Mouse (Mus musculus): Measurements from ENCODE around the gene Dll1.
A peak's percentile ranks its signal among the peaks of the same experiment; 100 is the strongest.

The Dll1 gene

DNA sequence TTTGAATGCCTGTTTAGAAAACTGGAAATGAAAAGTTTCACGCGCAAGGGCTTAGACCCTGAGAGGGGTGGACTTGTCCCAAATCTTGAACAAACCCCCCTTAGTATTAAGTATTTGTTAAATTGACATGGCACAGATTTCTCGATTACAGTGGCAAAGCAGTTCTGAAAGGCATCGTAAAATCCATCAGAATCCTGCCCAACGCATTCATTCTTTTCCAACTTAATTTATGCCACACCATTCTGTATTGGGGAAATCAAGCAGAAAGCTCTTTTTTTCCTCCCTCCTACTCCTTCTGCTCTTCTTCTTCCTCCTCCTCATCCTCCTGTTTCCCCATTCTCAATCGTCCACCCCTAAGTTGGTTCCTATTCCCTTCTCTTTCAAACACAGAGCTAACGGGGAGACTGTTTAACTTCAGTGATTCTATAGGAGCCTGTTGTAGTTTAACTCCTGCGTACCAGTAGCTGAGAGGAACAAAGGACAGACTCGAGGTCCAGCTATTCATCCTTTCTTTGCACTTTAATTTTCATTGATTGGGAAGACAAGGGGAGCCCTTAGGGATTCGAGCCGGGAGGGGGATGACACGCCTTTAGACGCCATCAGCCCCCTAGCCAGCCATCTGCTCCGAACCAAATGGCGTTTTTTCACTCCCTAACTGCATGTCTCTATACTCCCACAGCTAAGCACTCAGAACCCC, 1.9 kb upstream of the Dll1 start:
- no peak for DNase-seq

GRCm38 (mm10) chr17:15377901-15378300, 1.2 kb upstream of the Dll1 start:
- DNase-seq: peak; percentile 62

- DNase-seq: peak; percentile 89
Observed at GRCm38 (mm10) chr17:15375701-15376493, 775 bp downstream of the Dll1 start.

GRCm38 (mm10) chr17:15375224-15375623, 1.4 kb downstream of the Dll1 start:
- DNase-seq: no peak

DNA sequence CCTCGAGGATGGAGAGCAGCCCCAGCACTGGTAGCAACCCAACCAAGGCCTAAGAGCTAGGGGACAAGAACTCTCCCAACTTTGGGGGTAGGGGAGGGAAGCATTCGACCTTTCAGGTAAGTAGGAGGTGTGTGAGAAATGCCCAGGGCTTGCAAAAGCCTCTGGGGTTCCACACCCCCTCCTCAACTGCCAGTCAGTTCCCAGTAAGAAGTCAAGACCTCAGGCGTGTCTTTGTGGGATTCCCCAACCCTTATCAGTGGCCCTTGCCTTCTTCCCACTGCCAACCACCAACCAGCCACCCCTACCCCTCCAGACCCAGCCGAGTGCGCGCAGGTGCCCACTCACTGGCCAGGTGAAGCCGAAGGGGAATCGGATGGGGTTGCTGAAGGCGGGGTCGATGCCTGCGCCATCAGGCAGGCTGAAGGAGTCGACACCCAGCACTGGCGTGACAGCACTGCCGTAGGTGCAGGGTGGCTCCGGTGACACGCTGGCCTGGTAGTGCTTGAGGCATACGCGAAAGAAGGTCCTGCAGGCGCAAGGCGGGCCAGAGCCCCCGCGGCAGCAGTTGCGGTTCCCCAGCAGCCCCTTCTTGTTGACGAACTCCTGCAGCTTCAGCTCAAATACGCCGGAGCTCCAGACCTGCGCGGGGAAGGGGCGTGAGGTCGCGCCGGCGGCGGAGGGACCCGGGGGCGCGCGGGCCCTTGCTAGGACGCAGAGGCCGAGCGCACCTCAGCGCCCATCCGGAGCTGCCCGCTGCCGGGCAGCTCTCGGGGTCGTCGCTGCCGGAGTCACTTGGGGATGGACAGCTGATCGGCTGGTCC, 2.1 kb downstream of the Dll1 start:
- DNase-seq: peak; percentile 27

GRCm38 (mm10) chr17:15372931-15373652, 3.6 kb downstream of the Dll1 start:
- DNase-seq: peak; percentile 49

GRCm38 (mm10) chr17:15371967-15372835, 4.5 kb downstream of the Dll1 start:
- peak; percentile 43 for DNase-seq

- no peak for DNase-seq
Observed at GRCm38 (mm10) chr17:15370401-15370800, 6.3 kb downstream of the Dll1 start.

DNA sequence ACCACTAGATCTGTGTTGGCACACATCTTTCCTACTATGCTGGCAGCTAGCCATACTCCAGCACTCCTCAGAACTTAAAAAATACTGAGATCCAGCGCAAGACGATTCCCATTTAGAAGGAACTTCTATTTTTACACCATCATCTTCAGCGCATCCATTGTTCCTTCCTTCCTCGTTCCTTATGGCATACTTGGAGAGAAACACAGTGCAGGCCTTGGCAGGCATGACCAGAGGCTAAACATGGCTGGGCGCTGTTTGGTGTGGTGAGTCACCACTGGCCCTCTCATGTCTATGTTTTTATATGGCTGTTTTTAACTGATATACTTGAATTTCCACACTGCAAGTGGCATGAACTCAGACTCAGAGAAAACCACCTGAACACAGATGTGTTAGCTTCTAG, 11.0 kb downstream of the Dll1 start:
- no peak for DNase-seq

- no peak for DNase-seq
Observed at GRCm38 (mm10) chr17:15363656-15364055, 13.0 kb downstream of the Dll1 start.

GRCm38 (mm10) chr17:15357071-15357470, 19.6 kb downstream of the Dll1 start:
- no peak for DNase-seq

- DNase-seq: no peak
Observed at GRCm38 (mm10) chr17:15356526-15356925, 20.1 kb downstream of the Dll1 start.

- DNase-seq: no peak
Observed at GRCm38 (mm10) chr17:15355072-15355471, 21.6 kb downstream of the Dll1 start.

- no peak for DNase-seq
Observed at GRCm38 (mm10) chr17:15354006-15354405, 22.7 kb downstream of the Dll1 start.

GRCm38 (mm10) chr17:15352869-15353610, 23.6 kb downstream of the Dll1 start:
- DNase-seq: no peak

- DNase-seq: no peak
Observed at GRCm38 (mm10) chr17:15350152-15350551, 26.5 kb downstream of the Dll1 start.

GRCm38 (mm10) chr17:15343071-15343822, 33.4 kb downstream of the Dll1 start:
- no peak for DNase-seq

DNA sequence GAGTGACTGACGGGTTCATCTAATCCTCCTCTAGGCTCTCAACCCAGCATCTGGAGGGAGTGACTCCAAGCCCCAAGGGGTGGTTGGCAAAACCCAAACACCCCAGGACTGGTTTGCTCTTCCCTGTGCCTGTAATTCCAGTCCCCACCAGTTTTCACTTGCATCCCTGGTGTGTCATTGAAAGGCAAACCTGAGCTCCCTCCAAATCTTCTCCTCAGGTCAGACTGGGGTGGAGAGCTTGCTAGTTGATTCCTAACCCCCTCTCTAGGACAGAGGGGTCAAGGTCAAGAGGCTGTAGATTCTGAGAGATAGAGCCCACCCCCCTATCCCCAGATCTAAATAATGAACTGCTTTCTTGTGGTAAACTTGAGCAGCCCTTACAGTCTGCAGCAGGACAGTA, 38.8 kb downstream of the Dll1 start:
- no peak for DNase-seq

DNA sequence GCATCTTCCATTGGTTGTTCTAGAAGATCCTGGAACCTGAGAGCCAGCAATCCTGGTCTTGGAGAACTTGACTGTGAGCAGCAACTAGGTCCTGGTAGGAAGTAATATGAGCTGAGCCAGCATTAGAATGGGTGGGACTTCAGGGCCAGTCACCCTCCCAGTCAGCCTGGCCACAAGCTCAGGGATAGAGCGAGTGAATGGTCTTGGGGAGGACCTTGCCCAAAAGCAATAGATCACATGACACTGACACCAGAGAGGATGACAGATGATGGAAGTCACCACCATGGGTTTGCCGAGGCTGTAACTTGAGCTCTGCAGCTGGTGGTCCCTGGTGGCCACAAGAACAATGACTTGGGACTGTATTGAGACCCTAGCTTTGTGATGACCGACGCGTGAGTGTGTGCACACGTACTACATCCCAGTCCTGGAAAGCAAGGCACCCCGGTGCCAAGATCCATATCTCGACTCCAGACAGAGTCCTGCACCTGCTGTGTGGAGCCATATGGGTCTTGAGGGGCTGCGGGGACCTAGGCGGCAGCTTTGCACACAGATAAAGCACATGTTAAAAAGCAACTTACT, 46.8 kb downstream of the Dll1 start:
- no peak for DNase-seq

DNA sequence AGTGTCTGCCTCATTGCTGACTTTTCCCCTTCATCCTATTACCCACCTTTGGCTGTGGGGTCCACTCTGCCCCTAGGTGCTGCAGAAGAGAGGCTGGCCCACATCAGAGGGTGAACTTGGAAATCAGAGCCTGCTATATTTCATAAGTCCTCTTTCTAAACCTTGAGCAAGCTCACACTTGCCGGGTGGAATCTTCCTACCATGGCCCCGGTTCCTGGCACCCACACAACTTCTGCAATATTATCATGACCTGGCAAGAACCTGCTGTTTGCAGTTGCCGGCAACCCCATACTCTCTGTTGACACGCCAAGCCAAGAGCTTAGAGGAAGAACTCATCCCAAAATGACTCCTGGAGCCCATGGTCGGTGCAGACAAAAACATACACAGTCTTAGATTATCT, 49.6 kb downstream of the Dll1 start:
- no peak for DNase-seq
